Mouse (Mus musculus) frontal cortex, adult (tissue): ENCODE results near the gene Rhoh.

ENCODE experiments used
- ATAC-seq: cut with Nextera tagmentation; 2 replicates; pipeline ENCODE4 v1.9.2; 2017; ENCODE audit warnings: mild to moderate bottlenecking, moderate library complexity, mixed read lengths; ENCODE audit not compliant: low TSS enrichment

Gene Rhoh

DNA sequence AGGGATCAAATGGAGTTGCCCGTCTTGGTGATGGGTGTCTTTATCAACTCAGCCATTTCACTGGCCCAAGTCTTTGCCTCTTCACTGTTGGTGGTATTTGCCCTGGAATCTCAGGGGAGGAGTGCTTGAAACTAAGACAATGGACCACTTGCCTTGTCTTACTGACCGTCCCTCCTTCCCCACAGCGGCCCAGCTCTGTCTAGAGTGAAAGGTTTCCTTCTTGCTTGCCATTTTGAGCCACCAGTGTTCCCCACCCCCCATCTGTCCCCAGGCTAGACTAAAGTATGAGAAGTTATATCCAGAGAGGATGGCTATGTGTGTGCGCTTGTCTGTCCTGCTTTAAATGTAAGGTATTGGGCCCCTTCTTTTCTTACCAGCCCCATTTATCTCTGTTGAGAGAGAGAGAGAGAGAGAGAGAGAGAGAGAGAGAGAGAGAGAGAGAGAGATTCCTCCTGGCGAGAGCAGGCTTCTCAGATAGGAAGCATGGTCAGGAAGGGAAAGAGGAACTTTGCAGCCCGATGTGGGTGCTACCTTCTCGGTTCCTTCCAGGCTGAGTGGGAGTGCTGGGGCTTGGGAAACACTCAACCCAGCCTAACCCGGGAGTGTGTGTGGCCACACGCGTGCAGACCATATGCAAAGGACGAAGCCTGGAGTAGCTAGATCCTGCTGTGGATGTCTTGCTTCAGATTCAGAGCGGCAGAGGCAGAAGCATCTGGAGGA lies 572 bp upstream of the Rhoh start:
- ATAC-seq: no peak

- no peak for ATAC-seq
These were observed 1.4 kb downstream of the Rhoh start for GRCm38 (mm10) chr5:65862217-65862927.

DNA sequence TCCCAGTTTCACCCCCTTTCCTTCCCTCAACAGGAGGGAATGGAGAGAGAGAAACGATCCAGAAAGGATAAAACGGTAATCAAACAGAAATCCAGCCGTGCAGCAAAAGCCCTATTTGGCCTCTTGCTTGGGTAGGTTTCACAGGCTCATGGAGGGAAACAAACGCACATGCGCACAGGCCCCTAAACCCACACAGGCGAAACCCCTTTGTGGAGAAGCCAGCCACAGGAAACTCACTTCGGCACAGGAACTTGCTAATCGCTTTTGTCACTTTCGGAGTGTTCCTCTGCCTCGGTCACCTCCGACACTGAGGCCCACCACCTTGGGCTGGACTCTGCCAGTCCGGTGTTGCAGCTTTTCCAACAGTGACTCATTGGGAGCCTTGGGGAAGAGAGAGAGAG lies 2.3 kb downstream of the Rhoh start:
- ATAC-seq: no peak

GRCm38 (mm10) chr5:65864486-65864885 lies 3.5 kb downstream of the Rhoh start:
- ATAC-seq: no peak

- ATAC-seq: no peak
These were observed 3.9 kb downstream of the Rhoh start for GRCm38 (mm10) chr5:65864946-65865345.

GRCm38 (mm10) chr5:65866591-65866990 lies 5.6 kb downstream of the Rhoh start:
- no peak for ATAC-seq

DNA sequence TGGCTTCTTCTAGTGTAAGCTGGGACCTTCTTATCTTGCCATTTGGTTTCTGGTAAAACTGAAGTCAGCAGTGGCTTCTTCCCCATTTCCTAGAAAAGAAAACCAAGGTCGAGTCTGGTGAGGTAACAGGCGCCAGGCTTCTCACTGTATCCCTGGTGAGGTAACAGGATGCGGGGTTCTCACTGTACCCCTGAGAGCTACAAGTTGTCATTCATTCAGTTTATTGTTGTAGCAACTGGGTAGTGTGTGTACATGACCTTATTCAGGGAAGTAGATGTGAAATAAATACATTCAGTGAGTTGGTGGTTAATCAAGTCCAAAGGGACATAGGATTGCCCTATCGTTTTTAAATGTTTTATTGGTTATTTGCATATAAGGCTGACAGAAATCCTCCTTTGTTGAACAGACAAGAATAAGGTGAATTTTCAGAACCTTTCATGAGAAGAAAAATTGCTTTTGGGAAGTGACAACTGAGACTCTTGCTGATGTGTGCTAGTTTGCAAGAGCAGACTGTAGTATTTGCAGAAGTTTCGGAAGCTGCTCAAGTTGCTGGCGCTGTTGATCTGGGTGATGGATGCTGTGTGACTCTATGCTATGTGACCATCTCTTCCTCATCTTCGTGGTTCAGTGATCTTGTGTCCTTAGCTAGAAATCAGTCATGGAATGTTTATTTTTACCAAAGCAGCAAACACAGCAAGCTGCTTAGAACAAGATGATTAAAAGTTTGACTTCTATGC lies 6.5 kb downstream of the Rhoh start:
- ATAC-seq: no peak

DNA sequence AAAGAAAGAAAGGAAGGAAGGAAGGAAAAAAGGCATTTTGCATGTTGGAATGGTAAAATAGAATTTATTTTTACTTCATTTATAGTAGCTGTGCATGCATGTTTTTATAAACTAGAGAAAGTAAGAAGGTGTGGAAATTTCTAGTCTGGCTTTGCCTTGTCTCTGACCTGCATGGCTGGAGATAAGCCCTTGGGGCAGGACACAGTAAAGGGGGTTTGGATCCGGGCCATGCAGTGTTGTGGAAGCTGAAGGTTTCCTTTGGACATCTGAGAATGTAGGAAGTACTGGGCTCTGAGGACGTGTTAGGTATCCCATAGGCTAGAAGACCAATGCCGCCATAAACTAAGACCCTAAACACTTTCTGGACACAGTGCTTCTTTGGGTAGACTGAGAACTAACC lies 7.4 kb downstream of the Rhoh start:
- no peak for ATAC-seq

DNA sequence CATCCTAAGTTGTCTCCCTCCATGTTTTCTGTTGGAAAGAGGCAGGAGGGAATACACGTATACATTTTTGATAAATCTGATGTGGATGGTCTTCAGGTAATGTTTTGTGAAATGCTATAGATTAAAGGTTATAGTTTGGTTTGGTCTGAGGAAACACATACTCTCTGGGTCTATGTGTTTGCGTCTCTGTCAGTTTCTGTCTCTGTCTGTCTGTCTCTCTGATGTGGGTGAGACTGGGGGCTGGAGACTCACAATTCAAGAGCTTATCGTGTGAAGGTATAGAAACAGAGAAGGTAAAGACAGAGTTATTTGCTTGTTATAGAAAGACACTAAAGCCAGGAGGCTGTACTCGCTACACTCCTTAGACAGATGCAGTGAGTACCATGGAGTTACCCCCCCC lies 8.6 kb downstream of the Rhoh start:
- ATAC-seq: no peak

DNA sequence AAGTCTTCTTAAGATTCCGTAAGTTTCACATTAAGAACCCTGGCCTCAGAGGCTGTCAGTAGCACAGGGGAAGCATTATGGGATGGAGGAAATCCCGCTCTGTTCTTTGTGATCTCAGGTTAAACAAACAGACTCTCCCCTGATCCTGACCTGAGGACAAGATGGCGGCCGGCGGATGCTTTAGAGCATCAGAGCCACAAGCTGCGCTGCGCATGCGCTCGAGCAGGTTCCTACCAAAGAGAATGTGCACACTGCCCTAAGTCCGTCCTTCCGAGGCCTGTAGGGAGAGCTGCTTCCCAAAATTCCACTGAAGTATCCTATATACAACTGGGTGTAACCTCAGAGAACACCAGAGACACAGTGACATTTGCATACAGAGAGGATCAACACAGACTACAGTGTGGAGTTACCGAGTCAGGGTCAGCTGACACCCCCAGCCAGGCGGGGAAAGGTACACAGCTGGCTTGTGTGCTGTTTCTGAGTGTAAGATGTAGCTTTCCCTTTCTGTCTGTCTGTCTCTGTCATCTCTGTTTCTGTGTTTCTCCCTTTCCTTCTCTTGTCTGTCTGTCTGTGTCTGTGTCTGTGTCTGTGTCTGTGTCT lies 10.4 kb downstream of the Rhoh start:
- no peak for ATAC-seq

- no peak for ATAC-seq
These were observed 12.2 kb downstream of the Rhoh start for GRCm38 (mm10) chr5:65873212-65873611.

DNA sequence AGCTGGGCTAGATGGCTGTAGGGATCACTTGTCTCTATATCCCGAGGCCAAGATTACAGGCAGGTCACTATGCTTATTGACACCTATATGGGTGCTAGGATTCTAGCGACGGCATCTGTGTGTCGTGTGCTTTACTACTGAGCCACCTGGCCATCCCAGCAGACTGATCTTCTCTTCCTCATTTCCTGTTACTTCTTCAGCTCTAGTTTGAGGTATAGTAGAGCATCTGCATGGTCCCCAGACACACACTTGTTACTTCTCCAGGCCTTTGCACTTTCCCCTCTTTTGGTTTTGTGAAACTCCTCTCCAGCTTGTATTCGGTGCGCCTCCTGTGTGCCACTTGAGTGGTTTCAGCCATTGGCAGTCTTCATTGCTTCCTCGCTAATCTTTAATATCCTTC lies 14.3 kb downstream of the Rhoh start:
- ATAC-seq: no peak

DNA sequence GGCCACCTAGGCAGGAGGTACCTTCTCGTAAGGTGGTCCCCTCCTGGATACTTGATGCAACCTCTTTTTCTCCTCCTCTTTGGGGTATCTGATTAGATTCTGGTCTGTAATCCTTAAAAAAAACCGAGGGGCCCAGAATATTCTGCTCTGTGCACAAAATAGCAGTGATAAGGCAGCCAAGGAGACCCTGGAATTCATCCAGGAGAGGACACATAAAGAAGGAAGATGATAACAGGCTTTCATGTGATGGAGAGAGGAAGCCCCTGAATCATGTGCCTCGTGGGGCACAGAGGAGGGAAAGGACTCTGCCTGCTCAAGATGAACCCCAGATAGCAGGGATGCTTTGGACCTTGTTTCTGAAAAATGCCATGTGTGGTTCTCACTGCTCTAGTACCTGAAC lies 17.4 kb downstream of the Rhoh start:
- no peak for ATAC-seq

DNA sequence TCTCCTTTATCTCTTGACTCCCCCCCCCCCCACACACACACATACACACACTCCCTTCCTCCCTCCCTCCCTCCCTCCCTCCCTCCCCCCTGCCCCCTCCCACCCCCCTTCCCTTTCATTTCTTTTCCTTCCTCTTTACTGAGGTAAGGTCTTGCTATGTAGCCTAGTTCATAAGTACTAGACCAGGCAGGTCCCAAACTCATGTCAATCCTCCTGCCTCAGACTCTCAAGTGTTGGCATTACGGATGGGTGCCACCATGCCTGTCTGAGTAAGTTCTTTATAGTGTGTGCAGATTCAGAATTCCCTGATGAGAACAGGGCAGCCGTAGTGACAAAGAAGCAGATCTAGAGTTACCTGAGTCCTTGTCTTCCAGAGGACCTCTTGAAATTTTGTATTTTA lies 20.2 kb downstream of the Rhoh start:
- ATAC-seq: no peak

- ATAC-seq: no peak
These were observed 21.6 kb downstream of the Rhoh start for GRCm38 (mm10) chr5:65882476-65883205.

GRCm38 (mm10) chr5:65883355-65883754 lies 22.3 kb downstream of the Rhoh start:
- ATAC-seq: no peak

DNA sequence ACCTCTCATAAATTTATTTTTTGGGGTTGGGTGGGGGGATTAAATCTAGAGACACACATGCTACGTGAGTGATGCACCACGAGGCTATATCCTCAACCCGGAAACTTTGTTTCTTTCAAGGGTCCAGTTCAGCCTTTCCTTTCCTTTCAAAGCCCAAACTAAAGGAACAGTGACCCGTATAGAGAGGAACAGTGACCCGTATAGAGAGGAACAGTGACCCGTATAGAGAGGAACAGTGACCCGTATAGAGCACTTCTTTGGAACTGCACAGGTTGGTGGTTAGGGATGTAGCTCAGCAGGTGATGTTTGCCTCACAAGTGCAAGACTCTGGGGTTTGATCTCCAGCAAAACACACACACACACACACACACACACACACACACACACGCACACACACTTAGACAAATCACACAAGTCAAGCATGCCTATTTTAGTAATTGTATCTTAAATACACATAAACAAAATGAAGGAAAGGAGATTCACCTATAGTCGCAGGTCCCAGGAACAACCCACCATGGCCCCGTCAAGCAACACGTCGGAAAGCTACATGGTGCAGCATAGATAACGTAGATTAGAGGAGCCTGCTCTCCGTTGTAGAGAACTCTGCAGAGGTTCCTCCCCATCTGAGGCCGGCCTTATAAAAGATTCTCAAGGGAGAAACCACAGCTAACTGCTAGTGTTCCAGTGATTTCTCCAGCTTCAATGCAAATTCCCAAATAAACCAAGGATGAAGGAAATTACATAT lies 24.9 kb downstream of the Rhoh start:
- ATAC-seq: no peak

- no peak for ATAC-seq
These were observed 27.1 kb downstream of the Rhoh start for GRCm38 (mm10) chr5:65888102-65888501.

GRCm38 (mm10) chr5:65888998-65889397 lies 28.0 kb downstream of the Rhoh start:
- ATAC-seq: no peak

GRCm38 (mm10) chr5:65891251-65891826 lies 30.3 kb downstream of the Rhoh start:
- ATAC-seq: no peak
